Mouse (Mus musculus) 416B (cell line): ENCODE measurements at regions not wholly inside any gene's neighbourhood (a gene's known extent, or its start where the extent isn't known, plus 50 kb on each side); places are given as distances from the start of the nearest gene placed in this dataset.

Experiments used
- DNase-seq: peaks from one replicate; pipeline ENCODE4 v3.0.0; 2011; ENCODE audit warnings: low read depth

DNA sequence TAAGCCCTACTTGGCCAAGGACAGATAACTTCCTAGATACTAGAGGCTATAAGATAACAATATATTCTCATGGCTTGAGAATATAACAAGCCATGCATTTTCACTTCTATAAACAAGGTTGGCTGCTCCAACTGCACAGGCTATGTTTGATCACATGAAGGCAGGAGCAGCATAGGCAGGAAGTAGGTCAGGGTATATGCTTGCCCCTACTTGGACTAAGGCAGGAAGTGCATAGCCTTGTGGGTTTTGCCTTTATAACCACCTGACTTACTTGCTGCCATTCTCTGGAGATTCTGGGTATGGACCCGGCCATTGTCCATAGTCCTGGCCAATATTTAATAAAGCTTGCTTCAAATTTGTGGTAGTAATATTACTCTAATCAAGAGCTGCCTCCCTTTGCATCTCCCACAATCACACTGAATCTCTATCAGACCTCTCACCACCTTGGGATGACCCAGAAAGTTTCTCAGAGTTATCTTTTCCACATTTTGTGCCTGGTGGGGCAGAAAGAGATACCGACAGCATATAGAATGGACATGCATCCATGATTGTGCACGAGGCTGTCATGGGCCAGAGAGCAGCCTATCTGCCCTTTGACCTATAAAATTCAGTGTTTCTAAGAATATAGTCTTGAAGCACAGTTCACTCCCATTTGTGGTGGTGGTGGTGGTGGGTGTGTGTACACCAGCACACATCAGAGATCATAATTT, 193.7 kb upstream of the Klf3 start:
- DNase-seq: peak; percentile 5

DNA sequence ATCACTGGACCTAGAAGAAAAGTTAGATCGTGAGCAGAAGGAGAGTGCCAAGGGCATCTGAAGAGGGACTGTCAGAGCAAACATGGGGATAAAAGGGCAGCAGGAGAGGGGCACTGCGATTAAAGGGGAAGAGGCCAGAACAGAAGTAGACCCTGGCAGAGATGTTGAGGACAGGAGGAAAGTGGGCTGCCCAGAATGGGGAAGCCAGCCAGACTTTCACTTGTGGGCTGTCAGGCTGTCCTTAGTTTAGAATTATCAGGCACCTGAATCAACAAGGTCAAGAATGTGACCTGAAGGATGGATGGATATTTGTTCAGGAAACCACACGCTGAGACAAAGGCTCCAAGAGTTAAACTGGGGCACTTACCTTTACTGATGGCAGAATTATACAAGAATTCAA, 193.0 kb upstream of the Klf3 start:
- no peak for DNase-seq

DNA sequence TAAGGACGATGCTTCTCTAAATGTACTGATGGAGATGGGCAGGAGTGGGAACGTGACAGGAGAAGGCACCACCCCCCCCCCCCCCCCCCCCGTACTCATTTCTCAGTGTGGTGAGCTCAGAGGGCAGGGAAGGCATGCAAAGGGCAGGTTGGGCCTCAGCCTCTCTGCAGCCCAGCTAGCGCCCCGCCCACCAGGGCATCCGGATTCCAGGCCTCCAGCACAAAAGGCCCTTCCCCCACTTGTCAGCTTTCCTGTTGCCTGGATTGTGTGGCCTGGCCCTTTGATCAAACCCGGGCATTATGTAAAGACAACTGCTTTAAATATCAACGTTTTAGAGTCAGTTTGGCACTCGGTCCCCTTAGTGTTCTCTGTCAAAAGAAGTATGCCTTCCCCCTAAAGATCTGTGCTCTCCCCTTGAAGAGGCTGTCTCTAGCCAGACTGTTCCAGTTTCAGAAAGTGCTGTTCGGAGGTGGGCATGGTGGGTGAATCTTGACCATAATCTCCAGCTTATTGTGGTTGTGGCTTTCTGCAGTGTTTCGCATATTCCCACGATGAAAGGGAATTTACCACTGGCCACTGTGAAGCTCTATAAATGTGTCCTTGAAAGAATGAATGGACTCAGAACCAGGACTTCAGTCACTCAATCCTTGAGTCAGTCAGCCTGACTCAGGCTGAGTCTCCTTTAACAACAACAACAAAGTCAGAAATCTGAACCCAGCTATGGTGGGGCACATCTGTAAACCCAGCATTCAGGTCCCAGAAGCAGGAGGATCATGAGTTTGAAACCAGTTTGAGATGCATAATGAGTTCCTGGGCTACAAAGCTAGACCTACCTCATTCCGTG, 192.4 kb upstream of the Klf3 start:
- DNase-seq: no peak

DNA sequence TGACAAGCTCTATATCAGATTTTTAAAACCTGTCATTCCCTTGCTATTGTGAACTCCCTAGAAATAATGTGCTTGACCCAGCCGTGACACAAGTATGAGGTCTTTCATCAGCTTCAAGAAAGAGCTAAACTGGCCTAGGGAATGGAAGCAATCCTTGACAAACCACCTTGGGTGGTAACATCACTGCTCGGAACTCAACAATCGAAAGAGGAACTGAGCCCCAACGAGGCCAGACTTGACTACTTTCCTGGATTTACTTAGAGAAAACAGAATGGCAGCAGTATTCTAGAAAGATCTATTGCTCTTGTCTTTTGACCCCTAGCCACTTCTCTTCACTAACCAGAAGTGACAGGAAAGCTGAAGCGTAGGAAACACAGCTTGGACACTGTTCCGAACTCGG, 191.2 kb upstream of the Klf3 start:
- no peak for DNase-seq

DNA sequence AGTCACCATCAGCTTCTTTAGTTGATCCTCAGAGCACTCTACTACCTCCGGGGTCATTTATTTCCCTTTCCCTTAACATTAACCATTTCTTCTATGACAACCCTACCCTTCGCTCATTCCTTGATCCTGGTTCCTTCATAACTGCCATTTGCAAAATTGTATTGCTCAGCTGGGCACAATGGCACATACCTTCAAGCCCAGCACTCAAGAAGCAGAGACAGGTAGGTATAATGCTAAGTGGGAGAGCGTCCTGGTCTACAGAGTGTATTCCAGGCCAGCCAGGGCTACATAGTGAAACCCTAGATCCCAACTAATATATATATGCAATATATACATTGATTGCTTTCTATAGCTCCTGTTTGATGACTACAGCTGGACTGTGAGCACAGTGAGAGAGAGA, 189.5 kb upstream of the Klf3 start:
- no peak for DNase-seq

DNA sequence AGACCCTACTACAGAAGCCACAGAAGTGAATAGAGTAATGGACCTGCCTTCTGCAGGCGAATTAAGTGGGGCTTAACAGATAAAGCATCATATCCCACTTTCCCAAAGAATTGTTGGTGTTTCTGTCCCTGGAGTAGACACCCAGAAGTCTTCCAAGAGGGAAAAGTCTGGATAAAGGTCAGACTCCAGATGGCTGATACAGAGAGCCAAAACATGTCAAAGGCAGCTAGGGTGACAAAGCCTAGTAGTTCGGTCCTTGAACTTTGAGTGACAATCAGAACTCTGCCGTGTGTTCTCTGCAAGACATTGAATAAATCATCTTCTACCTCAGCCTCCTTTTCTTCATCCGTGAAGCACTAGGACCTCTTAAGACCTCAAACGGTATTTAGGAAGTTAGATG, 185.1 kb upstream of the Klf3 start:
- DNase-seq: no peak

DNA sequence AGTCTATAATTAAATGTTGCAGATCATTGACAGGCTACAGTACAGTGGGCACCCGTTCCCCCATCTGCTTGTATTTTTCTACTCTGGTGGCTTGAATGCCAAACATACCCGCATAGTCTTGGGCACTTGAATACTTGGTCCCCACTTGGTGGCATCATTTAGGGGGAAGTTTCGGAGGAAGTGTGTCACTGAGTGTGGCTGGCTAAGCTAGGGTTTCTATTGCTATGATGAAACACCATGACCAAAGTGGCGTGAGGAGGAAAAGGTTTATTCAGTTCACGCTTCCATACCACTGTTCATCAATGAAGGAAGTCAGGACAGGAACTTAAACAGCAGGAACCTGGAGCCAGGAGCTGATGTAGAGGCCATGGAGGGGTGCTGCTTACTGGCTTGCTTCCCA, 183.4 kb upstream of the Klf3 start:
- peak; percentile 45 for DNase-seq

DNA sequence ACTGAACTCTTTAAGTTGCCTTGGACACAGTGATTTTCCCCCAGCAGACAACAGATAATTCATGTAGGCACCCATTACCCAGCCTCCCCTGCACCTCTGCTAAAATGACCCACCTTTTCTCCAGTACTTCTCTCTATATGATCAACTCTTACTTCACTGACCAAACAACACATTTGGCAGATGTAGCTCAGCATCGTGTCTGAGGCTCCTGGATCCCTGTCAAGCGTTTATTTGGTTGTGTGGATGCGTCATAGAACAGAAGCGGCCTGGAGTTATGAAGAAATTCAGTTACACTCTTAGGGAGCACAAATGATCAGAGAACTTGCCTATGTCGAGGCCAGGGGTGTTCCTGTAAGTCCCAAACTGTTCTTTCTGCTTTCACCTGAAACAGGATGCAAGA, 182.5 kb upstream of the Klf3 start:
- no peak for DNase-seq

DNA sequence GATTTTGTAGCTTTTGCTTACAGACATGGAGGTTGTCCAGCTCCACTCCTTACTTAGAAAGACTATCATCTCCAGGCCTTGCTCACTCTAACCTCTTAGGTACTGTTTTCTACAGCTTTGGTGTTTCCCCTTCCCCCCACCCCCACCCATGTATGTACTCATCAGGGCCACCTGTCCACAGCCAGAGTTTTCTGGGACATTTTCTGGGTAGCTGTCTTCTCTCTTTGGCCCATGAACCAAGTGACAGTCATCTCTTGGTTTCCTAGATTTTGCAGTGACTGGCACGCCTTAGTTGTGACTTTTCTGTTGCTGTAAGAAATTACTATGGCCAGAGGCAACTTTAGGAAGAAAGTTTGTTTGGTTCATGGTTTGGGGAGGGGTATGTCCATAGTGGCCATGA, 181.8 kb upstream of the Klf3 start:
- DNase-seq: no peak

DNA sequence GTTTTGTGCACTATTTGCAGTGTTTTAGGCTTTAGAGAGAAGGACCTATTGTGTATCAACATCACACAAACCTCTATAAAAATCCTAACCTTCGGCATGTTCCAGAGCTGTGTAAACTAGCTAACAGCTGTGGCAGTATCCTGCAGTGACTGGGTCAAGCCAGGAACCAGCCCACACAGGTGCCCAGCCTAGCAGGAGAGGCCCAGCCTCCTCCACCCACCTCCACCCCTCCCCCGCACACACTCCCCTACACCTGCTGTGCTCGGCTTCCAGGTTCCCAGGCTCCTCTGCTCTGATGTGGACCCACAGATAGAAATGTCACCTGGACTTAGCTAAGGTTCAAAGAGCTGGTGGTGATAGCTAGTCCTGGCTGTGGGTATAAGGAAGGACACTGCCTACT, 179.5 kb upstream of the Klf3 start:
- no peak for DNase-seq

DNA sequence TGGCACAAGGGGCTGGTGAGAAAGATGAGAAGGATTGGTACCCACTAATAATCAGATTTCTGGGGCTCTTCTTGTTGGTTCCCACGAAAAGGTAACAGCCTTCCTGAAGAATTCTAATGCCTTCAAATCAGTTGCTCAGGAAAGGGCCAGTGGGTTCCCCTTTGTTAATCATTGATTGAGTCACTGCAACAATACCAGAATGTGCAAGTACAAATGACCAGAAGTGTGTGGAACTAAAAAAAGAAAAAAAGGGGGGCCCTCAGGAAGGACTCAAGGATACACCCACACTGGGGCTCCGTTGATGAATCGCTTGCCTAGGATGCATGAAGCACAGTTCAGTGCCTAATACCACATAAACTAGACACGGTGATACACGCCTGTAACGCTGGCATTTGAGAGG, 179.0 kb upstream of the Klf3 start:
- no peak for DNase-seq

DNA sequence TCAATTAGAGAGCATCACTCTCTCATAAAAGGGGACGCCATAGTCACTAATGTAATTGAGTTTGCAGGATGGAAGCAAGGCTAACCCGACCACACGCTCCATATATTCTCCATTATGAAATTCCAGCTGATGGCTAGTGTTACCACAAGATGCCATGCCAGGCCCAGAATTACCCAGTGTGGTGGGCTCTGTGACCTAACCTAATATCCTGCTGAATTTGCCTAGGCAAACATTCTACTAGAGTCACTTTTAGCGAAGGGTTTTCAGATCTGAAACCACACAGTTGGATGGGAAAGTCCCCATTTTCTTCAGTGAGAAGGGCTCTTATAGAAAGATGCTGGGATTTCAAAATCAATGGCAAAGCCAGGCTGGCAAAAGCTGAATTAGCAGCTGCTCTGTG, 177.8 kb upstream of the Klf3 start:
- DNase-seq: no peak

DNA sequence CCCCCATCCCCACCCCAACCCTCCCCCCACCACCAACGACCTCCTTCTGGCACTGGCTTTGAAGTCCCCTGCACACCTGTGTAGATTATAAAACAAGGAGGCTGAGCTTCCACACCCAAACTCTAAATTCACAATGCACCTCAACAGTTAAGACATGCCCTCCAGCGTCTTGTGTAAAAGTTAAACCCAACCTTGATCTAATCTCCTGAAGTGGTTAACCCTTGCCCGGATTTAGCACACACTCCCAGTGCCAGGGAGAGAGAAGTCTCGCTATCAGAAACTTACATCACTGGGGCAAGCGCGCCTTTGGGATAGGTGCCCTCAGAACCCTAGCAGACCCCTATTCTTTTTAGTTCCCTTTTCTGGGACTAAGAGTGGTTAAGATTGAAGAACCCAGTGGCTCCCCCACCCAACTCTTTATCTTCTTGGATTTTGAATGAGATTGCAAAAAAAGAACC, 177.3 kb upstream of the Klf3 start:
- no peak for DNase-seq

DNA sequence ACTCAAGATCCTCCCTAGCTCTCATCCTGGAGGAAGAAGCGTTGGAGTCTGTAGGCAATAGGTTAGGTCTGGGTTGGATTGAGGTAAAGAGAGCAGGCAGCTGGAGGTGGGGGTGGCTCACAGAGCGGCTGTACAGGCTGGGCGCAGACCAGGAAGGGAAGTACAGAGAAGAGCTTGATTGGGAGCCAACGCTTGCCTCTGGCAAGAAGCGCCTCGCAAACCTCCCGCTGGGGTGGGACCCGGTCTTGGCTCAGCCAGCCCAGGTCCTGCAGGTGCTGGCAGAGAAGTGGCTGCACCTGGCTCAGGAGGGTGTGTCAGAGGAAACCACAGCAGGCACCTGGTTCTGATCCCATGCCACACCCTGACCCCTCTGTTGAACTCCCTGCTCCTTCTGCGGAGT, 176.8 kb upstream of the Klf3 start:
- no peak for DNase-seq

DNA sequence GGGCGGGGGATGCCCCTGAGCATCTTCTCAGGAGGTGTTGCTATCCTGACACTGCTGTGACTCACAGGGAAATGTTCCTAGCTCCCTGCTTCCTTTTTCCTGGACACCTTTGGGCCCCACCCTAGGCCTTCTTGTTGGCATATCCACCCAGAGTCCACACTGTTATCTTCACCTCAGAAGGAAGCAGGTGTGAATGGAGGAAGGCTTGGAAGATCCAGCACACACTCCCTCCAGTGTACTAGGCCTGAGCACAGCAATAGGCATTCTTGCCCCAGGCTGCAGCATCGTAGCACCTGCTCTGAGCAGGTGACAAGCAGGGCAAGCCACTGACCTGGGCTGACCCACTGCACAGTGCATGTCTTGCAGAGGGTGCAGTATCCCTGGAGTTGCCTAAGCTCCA, 172.6 kb upstream of the Klf3 start:
- DNase-seq: no peak

DNA sequence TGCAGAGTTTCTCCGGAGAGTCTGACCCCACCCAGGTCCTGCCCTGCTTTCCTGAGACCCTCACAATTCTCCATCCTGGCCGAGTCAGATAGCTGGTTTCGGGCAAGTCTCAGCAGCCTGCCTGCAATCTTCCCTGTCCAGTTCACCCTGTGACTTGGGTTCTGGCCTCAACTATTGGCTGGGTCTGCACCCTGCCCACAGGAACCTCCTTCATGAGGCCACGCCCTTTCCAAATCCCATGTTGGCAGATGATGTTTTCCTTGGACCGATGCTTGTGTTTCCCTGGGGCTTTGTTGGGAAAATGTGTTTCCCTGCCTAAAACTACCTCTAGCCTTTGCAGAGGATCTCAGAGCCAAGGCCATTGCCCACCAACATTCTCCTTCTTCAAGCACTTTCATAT, 171.0 kb upstream of the Klf3 start:
- no peak for DNase-seq

DNA sequence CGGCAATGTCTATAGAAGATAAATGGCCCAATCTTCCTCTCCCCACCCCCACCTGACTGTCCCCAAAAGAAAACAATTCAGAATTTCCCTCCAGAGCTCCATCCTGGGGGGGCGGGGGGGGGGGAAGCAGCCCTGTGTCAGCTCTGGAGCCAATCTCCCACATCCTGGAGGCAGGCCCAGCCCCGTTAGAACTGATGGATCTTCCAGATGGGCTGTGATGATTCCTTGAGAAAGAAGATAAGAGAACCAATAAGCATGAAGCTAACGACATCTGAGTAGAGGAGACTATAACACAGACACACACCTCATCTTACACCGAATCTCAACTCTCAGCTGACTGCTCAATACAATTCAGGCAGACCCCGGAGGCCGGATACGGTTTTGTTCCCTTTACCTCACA, 169.2 kb upstream of the Klf3 start:
- DNase-seq: no peak

DNA sequence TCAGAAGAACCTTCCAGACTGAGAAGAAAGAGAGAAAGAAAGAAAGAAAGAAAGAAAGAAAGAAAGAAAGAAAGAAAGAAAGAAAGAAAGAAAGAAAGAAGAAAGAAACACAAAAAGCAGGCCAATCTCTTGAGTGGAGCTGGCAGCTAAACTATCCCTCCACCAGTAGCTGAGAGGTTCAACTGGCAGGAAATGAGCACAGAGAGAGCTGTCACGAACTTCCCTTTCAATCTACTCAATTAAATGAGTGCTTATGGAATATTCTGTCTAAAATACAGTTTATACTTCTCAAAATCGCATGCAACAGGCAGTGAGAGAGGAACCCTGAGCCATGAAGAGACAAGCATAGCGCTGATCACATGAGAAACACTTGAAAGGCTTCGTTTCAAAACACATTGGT, 168.5 kb upstream of the Klf3 start:
- no peak for DNase-seq

DNA sequence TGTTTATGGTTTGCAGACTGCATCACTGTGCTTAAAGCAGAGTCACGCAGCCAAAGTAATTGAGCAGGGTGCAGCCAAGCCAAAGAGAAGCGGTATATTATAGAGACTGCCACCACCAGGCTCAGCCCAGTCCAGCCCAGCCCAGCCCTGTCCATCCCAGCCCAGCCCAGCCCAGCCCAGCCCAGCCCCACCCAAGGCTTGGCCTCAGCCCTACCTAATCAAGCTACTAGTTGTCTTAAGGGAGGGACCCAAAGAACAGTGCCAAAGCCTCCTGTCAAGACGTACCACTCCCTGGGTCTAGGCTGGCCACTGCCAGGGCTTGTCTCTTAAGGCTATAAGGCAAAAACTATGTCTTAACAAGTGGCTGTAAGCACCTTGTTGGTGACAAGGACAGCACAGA, 166.9 kb upstream of the Klf3 start:
- no peak for DNase-seq

DNA sequence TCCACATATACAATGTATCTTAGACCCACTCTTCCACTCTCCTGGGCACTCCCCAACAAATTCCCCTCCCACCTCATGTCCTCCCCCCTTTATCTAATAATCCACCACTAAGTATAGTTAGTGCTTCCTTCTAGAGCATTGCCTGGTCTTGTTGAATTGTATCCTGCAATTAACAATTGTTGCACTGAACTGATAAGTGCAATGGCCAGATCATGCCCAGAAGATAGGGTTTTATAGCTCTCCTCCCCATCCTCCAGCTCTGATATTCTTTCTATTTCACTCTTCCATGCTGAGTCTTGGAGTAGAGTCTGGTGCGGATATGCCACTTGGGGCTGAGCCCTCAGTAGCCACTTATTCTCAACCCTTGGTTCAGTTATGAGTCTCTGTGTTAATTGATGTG, 159.6 kb upstream of the Klf3 start:
- no peak for DNase-seq

DNA sequence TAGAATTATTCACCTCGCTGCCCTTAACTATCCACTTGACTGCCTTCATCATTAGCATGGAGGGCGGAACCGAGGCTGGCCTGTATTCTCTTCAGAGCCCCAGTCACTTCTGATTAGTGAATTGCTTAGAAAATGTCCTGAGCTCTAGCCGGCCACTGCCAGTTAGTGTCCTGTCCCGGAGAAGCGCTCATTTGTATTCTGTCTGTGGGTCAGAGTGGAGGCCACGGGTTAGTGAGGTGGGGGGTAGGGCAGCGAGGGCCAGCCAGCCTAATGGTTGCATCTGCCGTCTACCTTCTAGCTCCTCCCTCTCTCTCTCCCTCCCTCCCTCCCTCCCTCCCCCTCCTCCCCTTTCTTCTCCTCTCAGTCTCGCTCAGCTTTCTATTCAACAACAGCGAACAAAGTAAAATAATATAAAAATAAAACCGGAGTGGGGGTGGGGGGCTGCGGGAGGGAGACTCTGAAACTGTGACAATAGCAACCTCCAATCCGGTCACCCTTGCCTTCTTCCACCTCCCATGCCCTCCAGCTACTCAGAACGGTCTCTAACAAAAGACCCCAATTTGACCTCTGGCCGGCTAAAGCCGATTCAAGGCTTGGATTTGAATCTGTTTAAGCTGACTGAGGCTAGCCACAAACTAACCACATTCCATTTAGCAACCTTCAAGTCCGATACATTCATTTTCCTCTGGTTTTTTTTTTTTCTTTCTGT, 155.6 kb upstream of the Klf3 start:
- peak; percentile 44 for DNase-seq

DNA sequence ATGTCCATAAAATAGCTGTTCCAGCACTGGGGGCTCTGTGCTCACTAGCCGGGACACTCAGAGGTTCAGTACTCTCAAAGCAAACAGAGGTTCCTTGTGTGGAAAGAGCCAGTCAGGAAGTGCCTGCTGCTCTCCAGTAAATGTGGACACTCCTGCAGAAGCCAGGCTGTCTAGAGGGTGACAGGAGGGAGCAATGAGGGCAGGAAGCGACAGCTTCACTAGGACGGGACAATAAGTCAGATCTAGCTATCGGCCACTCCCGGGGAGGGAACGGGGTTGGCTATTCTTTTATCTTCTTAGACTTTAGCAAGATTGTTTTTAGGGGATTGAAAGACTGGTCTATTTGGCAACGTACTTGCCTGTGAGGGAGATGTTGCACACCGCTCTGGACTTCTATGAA, 154.7 kb upstream of the Klf3 start:
- peak; percentile 13 for DNase-seq

DNA sequence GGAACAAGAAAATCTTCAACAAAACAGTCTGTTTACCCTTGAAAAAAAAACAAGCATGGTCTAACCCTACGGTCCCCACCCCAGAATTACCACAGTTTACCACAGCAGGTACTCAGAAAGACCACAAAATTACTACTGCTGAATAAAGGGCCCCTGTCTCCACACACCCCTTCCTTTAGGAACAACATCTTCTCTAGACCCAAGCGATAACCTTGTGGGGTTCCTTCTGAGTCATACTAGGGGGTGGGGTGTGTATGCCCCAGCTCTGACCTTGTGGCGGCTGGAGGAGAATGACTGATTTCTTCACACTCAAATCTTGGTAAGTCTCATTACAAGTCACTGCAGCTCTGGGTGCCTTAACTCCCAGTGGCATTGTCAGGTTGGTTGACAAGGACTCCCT, 151.8 kb upstream of the Klf3 start:
- DNase-seq: peak; percentile 89
